Mouse (Mus musculus): ENCODE measurements around the gene Six1. TPM values are rescaled to one million over a fixed set of nuclear protein-coding genes. Genes with fewer than 3 reads are reported as not detected.
A peak's percentile ranks its signal among the peaks of the same experiment; 100 is the strongest.

Six1 gene
- polyA plus RNA-seq, 1 experiment, result 72.4 TPM

- Histone ChIP-seq H3K36me3 (ENCODE audit: control insufficient read depth, insufficient read depth) (peaks cover 38% of the 10 kb centered on the region), H3ac (ENCODE audit: control insufficient read depth, insufficient read length, low read depth) (peak overlapping the region; percentile 64), H3K4me3 (ENCODE audit: insufficient read depth, poor library complexity, severe bottlenecking) (peak overlapping the region; percentile 38), H3K79me2 (ENCODE audit: control insufficient read depth, insufficient read depth) (peaks cover 90% of the 10 kb centered on the region), H3K27me3 (ENCODE audit: control insufficient read depth, insufficient read depth, insufficient read length) (no peaks in the 10 kb centered on the region), H3K79me3 (ENCODE audit: low read depth) (peaks cover 60% of the 10 kb centered on the region)
- TF ChIP-seq FOSL1 (IDR thresholded peaks at IDR 0.05; ENCODE audit: insufficient read depth, low read length, poor library complexity, severe bottlenecking) (no peak), CTCF (IDR thresholded peaks at IDR 0.05; ENCODE audit: control insufficient read depth, insufficient read depth, insufficient read length) (no peak), USF1 (IDR thresholded peaks at IDR 0.05; ENCODE audit: low read depth) (no peak), MYOD1 (IDR thresholded peaks at IDR 0.05; ENCODE audit: control insufficient read depth, insufficient read length, low read depth) (no peak), MYOG (IDR thresholded peaks at IDR 0.05; ENCODE audit: control insufficient read depth, extremely low read depth, insufficient read length) (no peak), CEBPB (IDR thresholded peaks at IDR 0.05; ENCODE audit: low read depth) (no peak), MAX (IDR thresholded peaks at IDR 0.05) (no peak)
These were observed 13.6 kb downstream of the Six1 start for GRCm38 (mm10) chr12:73039939-73040562.

DNA sequence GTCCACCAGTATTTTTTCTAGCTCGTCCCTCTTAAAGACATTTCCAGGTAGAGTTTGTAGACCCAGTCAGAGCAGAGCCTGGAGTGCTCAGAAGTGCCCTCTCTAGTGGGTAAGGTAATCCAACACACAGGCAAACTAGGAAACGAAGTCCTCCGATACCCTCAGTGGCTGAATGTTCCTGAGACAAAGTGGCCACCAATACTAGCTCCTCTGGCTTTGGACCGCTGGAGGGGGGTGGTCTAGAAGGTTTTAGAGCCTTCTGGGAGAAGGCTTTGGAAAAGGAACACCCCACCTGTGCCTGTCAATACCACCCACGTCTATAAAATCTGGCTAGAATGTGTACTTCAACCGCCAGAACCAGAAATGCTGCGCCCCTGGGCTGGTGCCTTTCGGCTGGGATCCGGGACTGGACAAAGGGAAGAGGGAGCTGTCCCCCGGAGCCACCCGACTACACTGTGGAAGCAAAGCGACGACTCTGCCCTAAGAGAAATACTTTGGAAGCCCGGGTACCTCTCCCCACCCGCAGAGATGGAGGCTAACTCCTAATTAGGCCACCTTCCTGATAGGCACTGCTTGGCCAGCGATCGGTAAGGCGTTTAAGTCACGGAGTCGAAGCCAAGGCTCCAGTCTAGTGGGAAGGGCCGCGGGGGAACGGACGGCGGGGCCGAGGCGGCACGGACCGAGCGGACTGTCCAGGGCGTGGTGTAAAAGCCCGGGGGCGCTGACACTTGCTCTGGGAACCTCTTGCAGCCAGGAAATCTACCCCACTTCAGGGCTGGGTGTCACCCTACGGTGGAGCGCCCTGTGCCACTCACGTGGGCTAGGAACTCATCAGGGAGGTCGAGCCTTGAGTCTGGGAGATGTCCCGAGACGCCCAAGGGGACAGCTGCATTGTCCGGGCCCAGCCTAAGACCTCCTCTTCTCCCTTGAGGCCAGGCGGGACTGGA is 14.4 kb downstream of the Six1 start:
- Histone ChIP-seq H3K36me3 (ENCODE audit: control insufficient read depth, insufficient read depth) (peaks cover 38% of the 10 kb centered on the region), H3K79me2 (ENCODE audit: control insufficient read depth, insufficient read depth) (peaks cover 82% of the 10 kb centered on the region), H3K27me3 (ENCODE audit: control insufficient read depth, insufficient read depth, insufficient read length) (no peaks in the 10 kb centered on the region), H3K4me3 (ENCODE audit: insufficient read depth, poor library complexity, severe bottlenecking) (peak overlapping the region; percentile 38), H3ac (ENCODE audit: control insufficient read depth, insufficient read length, low read depth) (peak overlapping the region; percentile 64), H3K79me3 (ENCODE audit: low read depth) (peaks cover 52% of the 10 kb centered on the region)
- TF ChIP-seq MAX (IDR thresholded peaks at IDR 0.05), result no peak
- peak; percentile 76 for TF ChIP-seq MYOD1 (IDR thresholded peaks at IDR 0.05; ENCODE audit: control insufficient read depth, insufficient read length, low read depth)

DNA sequence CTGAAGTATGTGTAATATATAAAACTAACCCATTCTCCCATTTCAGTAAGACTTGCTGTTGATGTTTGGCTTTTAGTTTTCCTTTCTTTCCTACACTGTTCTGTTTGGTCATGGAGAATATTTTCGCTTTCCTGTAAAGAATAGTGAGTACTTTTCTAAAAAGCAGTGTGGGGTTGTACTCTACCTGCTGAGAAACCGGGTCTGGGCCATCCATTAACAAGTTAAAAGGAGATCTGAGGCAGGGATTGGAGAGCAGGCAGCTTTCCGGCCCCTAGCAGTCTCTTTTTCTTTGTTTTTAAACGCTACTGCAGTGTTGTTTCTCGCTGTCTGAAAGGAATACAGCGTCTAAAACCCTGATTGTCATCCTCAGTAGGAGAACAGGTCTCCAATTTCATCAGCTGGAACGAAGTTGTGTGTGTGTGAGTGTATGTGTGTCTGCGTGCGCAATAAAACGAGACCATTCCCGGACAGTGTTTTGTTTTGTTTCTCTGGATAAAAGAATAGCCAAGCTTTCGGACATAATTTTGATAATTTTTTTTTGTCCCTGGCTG is 15.2 kb downstream of the Six1 start:
- Histone ChIP-seq H3K4me3 (ENCODE audit: insufficient read depth, poor library complexity, severe bottlenecking) (no peak overlapping the region), H3ac (ENCODE audit: control insufficient read depth, insufficient read length, low read depth) (peak overlapping the region; percentile 47), H3K36me3 (ENCODE audit: control insufficient read depth, insufficient read depth) (peaks cover 36% of the 10 kb centered on the region), H3K79me3 (ENCODE audit: low read depth) (peaks cover 45% of the 10 kb centered on the region), H3K27me3 (ENCODE audit: control insufficient read depth, insufficient read depth, insufficient read length) (no peaks in the 10 kb centered on the region), H3K79me2 (ENCODE audit: control insufficient read depth, insufficient read depth) (peaks cover 75% of the 10 kb centered on the region)
- TF ChIP-seq CEBPB (IDR thresholded peaks at IDR 0.05; ENCODE audit: low read depth), result no peak

GRCm38 (mm10) chr12:73037385-73038160 is 16.1 kb downstream of the Six1 start:
- peaks cover 35% of the 10 kb centered on the region for H3K79me3 ChIP-seq (ENCODE audit: low read depth)
- no peak overlapping the region for H3K4me3 ChIP-seq (ENCODE audit: insufficient read depth, poor library complexity, severe bottlenecking)
- no peak overlapping the region for H3ac ChIP-seq (ENCODE audit: control insufficient read depth, insufficient read length, low read depth)
- no peaks in the 10 kb centered on the region for H3K27me3 ChIP-seq (ENCODE audit: control insufficient read depth, insufficient read depth, insufficient read length)
- peaks cover 65% of the 10 kb centered on the region for H3K79me2 ChIP-seq (ENCODE audit: control insufficient read depth, insufficient read depth)
- no peak for TF ChIP-seq MYOD1 (IDR thresholded peaks at IDR 0.05; ENCODE audit: control insufficient read depth, insufficient read length, low read depth)
- no peak for TF ChIP-seq FOSL1 (IDR thresholded peaks at IDR 0.05; ENCODE audit: insufficient read depth, low read length, poor library complexity, severe bottlenecking)
- TF ChIP-seq MYOG (IDR thresholded peaks at IDR 0.05; ENCODE audit: control insufficient read depth, extremely low read depth, insufficient read length), result no peak
- no peak for TF ChIP-seq CEBPB (IDR thresholded peaks at IDR 0.05; ENCODE audit: low read depth)
- TF ChIP-seq USF1 (IDR thresholded peaks at IDR 0.05; ENCODE audit: low read depth), result no peak
- no peak for TF ChIP-seq MAX (IDR thresholded peaks at IDR 0.05)
- no peak for TF ChIP-seq CTCF (IDR thresholded peaks at IDR 0.05; ENCODE audit: control insufficient read depth, insufficient read depth, insufficient read length)
- H3K36me3 ChIP-seq (ENCODE audit: control insufficient read depth, insufficient read depth), result peaks cover 27% of the 10 kb centered on the region

GRCm38 (mm10) chr12:73034901-73035895 is 18.5 kb downstream of the Six1 start:
- Histone ChIP-seq H3K4me3 (ENCODE audit: insufficient read depth, poor library complexity, severe bottlenecking) (no peak overlapping the region), H3K79me2 (ENCODE audit: control insufficient read depth, insufficient read depth) (peaks cover 42% of the 10 kb centered on the region), H3ac (ENCODE audit: control insufficient read depth, insufficient read length, low read depth) (peak overlapping the region; percentile 63), H3K36me3 (ENCODE audit: control insufficient read depth, insufficient read depth) (peaks cover 4% of the 10 kb centered on the region), H3K79me3 (ENCODE audit: low read depth) (peaks cover 13% of the 10 kb centered on the region), H3K27me3 (ENCODE audit: control insufficient read depth, insufficient read depth, insufficient read length) (no peaks in the 10 kb centered on the region)
- TF ChIP-seq MAX (IDR thresholded peaks at IDR 0.05) (no peak), CEBPB (IDR thresholded peaks at IDR 0.05; ENCODE audit: low read depth) (no peak), MYOG (IDR thresholded peaks at IDR 0.05; ENCODE audit: control insufficient read depth, extremely low read depth, insufficient read length) (no peak), MYOD1 (IDR thresholded peaks at IDR 0.05; ENCODE audit: control insufficient read depth, insufficient read length, low read depth) (no peak), USF1 (IDR thresholded peaks at IDR 0.05; ENCODE audit: low read depth) (no peak), CTCF (IDR thresholded peaks at IDR 0.05; ENCODE audit: control insufficient read depth, insufficient read depth, insufficient read length) (no peak), FOSL1 (IDR thresholded peaks at IDR 0.05; ENCODE audit: insufficient read depth, low read length, poor library complexity, severe bottlenecking) (no peak)
